Mouse (Mus musculus) urinary bladder, postnatal 25 days (tissue): Measurements from ENCODE around the gene Col2a1.

ENCODE experiments used
- DNase-seq: peaks from one replicate; pipeline ENCODE4 v3.0.0; 2022; ENCODE audit warnings: low spot score

Col2a1 gene

GRCm38 (mm10) chr15:97927018-97927417, 77.5 kb downstream of the Col2a1 start:
- no peak for DNase-seq
